Mouse (Mus musculus) forebrain, embryonic 16.5 days (tissue): ENCODE results near the gene Jrkl. TPM values are rescaled to one million over a fixed set of nuclear protein-coding genes. Genes with fewer than 3 reads are reported as not detected.

Source experiments
- ATAC-seq: fragments of 200-750 bp; cut with Nextera tagmentation; 2 replicates; pipeline ENCODE4 v1.8.0; 2017; ENCODE audit warnings: mild to moderate bottlenecking, moderate library complexity
- H3K27ac ChIP-seq: fragments of 300-500 bp; sonication (generic); 2 replicates; pipeline ENCODE4 v1.5.1; 2014; ENCODE audit warnings: low read length, control low read depth
- H3K27me3 ChIP-seq: fragments of 300-500 bp; sonication (generic); replicated peaks from 2 replicates; pipeline ENCODE4 v1.6.1; 2014; ENCODE audit warnings: low read length; ENCODE audit not compliant: control insufficient read depth, insufficient read depth
- H3K36me3 ChIP-seq: fragments of 300-500 bp; sonication (generic); 2 replicates; pipeline ENCODE4 v1.6.1; 2014; ENCODE audit not compliant: control insufficient read depth, insufficient read depth
- H3K4me1 ChIP-seq: fragments of 300-500 bp; sonication (generic); replicated peaks from 2 replicates; pipeline ENCODE4 v1.6.1; 2014; ENCODE audit warnings: low read length; ENCODE audit not compliant: control insufficient read depth, insufficient read depth
- H3K4me2 ChIP-seq: fragments of 300-500 bp; sonication (generic); 2 replicates; pipeline ENCODE4 v1.6.1; 2014; ENCODE audit warnings: mild to moderate bottlenecking, low read length, control low read depth
- H3K4me3 ChIP-seq: fragments of 300-500 bp; sonication (generic); replicated peaks from 2 replicates; pipeline ENCODE4 v1.5.1; 2014; ENCODE audit warnings: mild to moderate bottlenecking, low read length, control low read depth
- H3K9ac ChIP-seq: fragments of 300-500 bp; sonication (generic); replicated peaks from 2 replicates; pipeline ENCODE4 v1.6.1; 2014; ENCODE audit warnings: low read depth, low read length, control low read depth
- H3K9me3 ChIP-seq: fragments of 300-500 bp; sonication (generic); 2 replicates; pipeline ENCODE4 v1.6.1; 2016; ENCODE audit warnings: low read length; ENCODE audit not compliant: control insufficient read depth
- WGBS: fragments of 180-500 bp; shearing (Covaris S2); extraction: QIAGEN DNeasy Blood & Tissue Kit; methylation state at CpG from one replicate; pipeline ENCODE4 v1.1.7; 2014; 5-methylcytosine and 5-hydroxymethylcytosine counted together
- polyA plus RNA-seq: library from polyadenylated mRNA; unstranded; fragments of >200 nt; fragmentation: Nextera tagmentation; extraction: Ambion mirVana; gene quantifications from 2 replicates; pipeline ENCODE4 v1.2.1, GENCODE M21; 2015

Gene Jrkl
- polyA plus RNA-seq, 1 experiment from 2014 or later = 12.3 TPM

DNA sequence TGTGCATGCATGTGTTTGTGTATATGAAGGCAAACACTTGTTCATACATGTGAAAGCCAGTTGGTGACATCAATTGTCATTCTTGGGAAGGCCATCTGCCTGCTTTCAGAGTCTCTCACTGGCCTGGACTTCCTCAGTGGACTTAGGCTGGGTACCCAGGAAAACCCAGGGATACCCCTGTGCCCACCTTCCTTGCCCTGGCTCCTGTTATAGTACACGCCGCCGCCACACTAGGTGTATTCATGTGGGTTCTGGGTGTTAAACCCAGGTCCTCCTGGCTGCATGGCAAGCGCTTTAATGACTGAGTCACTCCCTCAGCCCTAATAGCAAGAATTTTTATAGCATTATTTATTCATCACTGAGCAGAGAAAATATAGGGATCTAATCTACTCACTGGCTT is 51.0 kb downstream of the Jrkl start:
- 87% methylated on average over 4 of the region's 4 CpGs for WGBS
- Histone ChIP-seq H3K36me3 (no peaks in the 10 kb centered on the region), H3K4me1 (no peaks in the 10 kb centered on the region), H3K4me2 (no peak overlapping the region), H3K4me3 (no peak overlapping the region), H3K9me3 (no peaks in the 10 kb centered on the region), H3K27ac (no peak overlapping the region), H3K27me3 (no peaks in the 10 kb centered on the region), H3K9ac (no peak overlapping the region)
- ATAC-seq = 0 out of 2 replicates have a peak, but pooled peaks have one; percentile 22

Other genes starting within 250 kb of the Jrkl start
- 14.2 and 14.5 TPM in 2 replicates for gene Ccdc82, start 1.1 kb upstream of the Jrkl start, polyA plus RNA-seq
- gene Maml2, start 52.1 kb upstream of the Jrkl start, polyA plus RNA-seq = 9.0 and 10.5 TPM in 2 replicates
- gene Gm17571, start 200.9 kb upstream of the Jrkl start, polyA plus RNA-seq = not detected in 2 replicates